Mouse (Mus musculus): ENCODE measurements around the gene Dennd1b.

GRCm38 (mm10) chr1:138929985-138930384 lies 33.2 kb upstream of the Dennd1b start:
- TF ChIP-seq CTCF (IDR thresholded peaks at IDR 0.05) (no peak), EP300 (IDR thresholded peaks at IDR 0.05) (peak; percentile 18; the same call in 1 of the 2 replicates)
